Mouse (Mus musculus) retina, postnatal 7 days (tissue): ENCODE results near the gene Diras1.
"Not testable (repeated sequence)": the region's sequence is repeated elsewhere in the genome, so short reads cannot be mapped to it uniquely, and the experiment has no call there.

Experiments
- DNase-seq: peaks from one replicate; pipeline ENCODE4 v3.0.0-alpha.2; 2012; ENCODE audit warnings: low read depth, low spot score

Diras1 gene

GRCm38 (mm10) chr10:81025639-81026275 is at the start of gene Diras1:
TSS of gene Diras1 (minus strand) at chr10:81025662.
- no peak for DNase-seq

GRCm38 (mm10) chr10:81073464-81073863 is 48.0 kb upstream of the Diras1 start:
- DNase-seq, result no peak

GRCm38 (mm10) chr10:81072290-81072689 is 46.8 kb upstream of the Diras1 start:
- DNase-seq, result no peak

- DNase-seq, result peak; percentile 99
Measured at GRCm38 (mm10) chr10:81069836-81070235, 44.4 kb upstream of the Diras1 start, which contains the start of gene Thop1. TSS of gene Thop1 (plus strand) at chr10:81070035.

- DNase-seq, result no peak
Measured at GRCm38 (mm10) chr10:81068706-81069105, 43.2 kb upstream of the Diras1 start.

GRCm38 (mm10) chr10:81064519-81064918 is 39.1 kb upstream of the Diras1 start:
- DNase-seq, result not testable (repeated sequence)

GRCm38 (mm10) chr10:81062710-81063109 is 37.2 kb upstream of the Diras1 start:
- DNase-seq, result no peak

- peak; percentile 100 for DNase-seq
Measured at GRCm38 (mm10) chr10:81059603-81060543, 34.4 kb upstream of the Diras1 start, which contains the start of gene Sgta. TSS of gene Sgta (minus strand) at chr10:81060181.

- DNase-seq, result no peak
Measured at GRCm38 (mm10) chr10:81058896-81059295, 33.4 kb upstream of the Diras1 start.

- DNase-seq, result no peak
Measured at GRCm38 (mm10) chr10:81057406-81058130, 32.1 kb upstream of the Diras1 start.

GRCm38 (mm10) chr10:81055802-81056340 is 30.4 kb upstream of the Diras1 start:
- not testable (repeated sequence) for DNase-seq

GRCm38 (mm10) chr10:81055169-81055568 is 29.7 kb upstream of the Diras1 start:
- no peak for DNase-seq

- DNase-seq, result no peak
Measured at GRCm38 (mm10) chr10:81052577-81052976, 27.1 kb upstream of the Diras1 start.

GRCm38 (mm10) chr10:81051133-81051532 is 25.7 kb upstream of the Diras1 start:
- no peak for DNase-seq

- DNase-seq, result no peak
Measured at GRCm38 (mm10) chr10:81050645-81051044, 25.2 kb upstream of the Diras1 start.

- not testable (repeated sequence) for DNase-seq
Measured at GRCm38 (mm10) chr10:81045246-81045645, 19.8 kb upstream of the Diras1 start.

GRCm38 (mm10) chr10:81041458-81042175 is 16.2 kb upstream of the Diras1 start:
- DNase-seq, result peak; percentile 56

- peak; percentile 100 for DNase-seq
Measured at GRCm38 (mm10) chr10:81036988-81037580, 11.6 kb upstream of the Diras1 start, which contains the start of gene Slc39a3. TSS of gene Slc39a3 (minus strand) at chr10:81037426.

GRCm38 (mm10) chr10:81036251-81036650 is 10.8 kb upstream of the Diras1 start:
- DNase-seq, result no peak

- no peak for DNase-seq
Measured at GRCm38 (mm10) chr10:81033586-81033985, 8.1 kb upstream of the Diras1 start.
